Mouse (Mus musculus): ENCODE measurements around the gene Smim20. TPM values are rescaled to one million over a fixed set of nuclear protein-coding genes. Genes with fewer than 3 reads are reported as not detected.

Smim20 gene
- polyA plus RNA-seq (2015; fragmentation: Nextera tagmentation; extraction: Ambion mirVana): 59.9 and 65.8 TPM in 2 replicates

- H3K36me3 ChIP-seq: no peaks in the 10 kb centered on the region
- H3K4me3 ChIP-seq: peak within 1 kb of the TSS; percentile 50
- H3K27me3 ChIP-seq: no peaks in the 10 kb centered on the region
- peak within 1 kb of the TSS; percentile 63 for H3K4me2 ChIP-seq (replicated peaks)
- H3K27ac ChIP-seq (replicated peaks): no peak within 1 kb of the TSS
- H3K9ac ChIP-seq (replicated peaks): peak within 1 kb of the TSS; percentile 40
- H3K9me3 ChIP-seq: no peaks in the 10 kb centered on the region
- peak; percentile 90 for ATAC-seq (replicated peaks)
- WGBS: 13% methylated on average over 51 of the region's 53 CpGs
- H3K4me1 ChIP-seq: peaks cover 15% of the 10 kb centered on the region
These were observed at the start of gene Smim20 for GRCm38 (mm10) chr5:53266931-53267853. Smim20 (plus strand) TSS chr5:53267083.

- H3K9me3 ChIP-seq: no peaks in the 10 kb centered on the region
- H3K4me2 ChIP-seq (replicated peaks): no peak overlapping the region
- H3K27ac ChIP-seq (replicated peaks): no peak overlapping the region
- H3K4me3 ChIP-seq: no peak overlapping the region
- no peaks in the 10 kb centered on the region for H3K4me1 ChIP-seq
- WGBS: 93% methylated on average over 13 of the region's 13 CpGs
- H3K36me3 ChIP-seq: no peaks in the 10 kb centered on the region
- no peaks in the 10 kb centered on the region for H3K27me3 ChIP-seq
- no peak overlapping the region for H3K9ac ChIP-seq (replicated peaks)
- ATAC-seq (replicated peaks): no peak
These were observed 41.4 kb upstream of the Smim20 start for GRCm38 (mm10) chr5:53225434-53225833.

- 73% methylated on average over 4 of the region's 4 CpGs for whole genome bisulfite sequencing
- H3K9me3 ChIP-seq: no peaks in the 10 kb centered on the region
- ATAC-seq (replicated peaks): no peak
- H3K27ac ChIP-seq (replicated peaks): no peak overlapping the region
- no peaks in the 10 kb centered on the region for H3K36me3 ChIP-seq
- no peak overlapping the region for H3K4me3 ChIP-seq
- H3K4me2 ChIP-seq (replicated peaks): no peak overlapping the region
- H3K9ac ChIP-seq (replicated peaks): no peak overlapping the region
- no peaks in the 10 kb centered on the region for H3K4me1 ChIP-seq
- H3K27me3 ChIP-seq: no peaks in the 10 kb centered on the region
These were observed 36.3 kb upstream of the Smim20 start for GRCm38 (mm10) chr5:53230560-53230959.

- no peak overlapping the region for H3K9ac ChIP-seq (replicated peaks)
- H3K27me3 ChIP-seq: no peaks in the 10 kb centered on the region
- no peak for ATAC-seq (replicated peaks)
- no peaks in the 10 kb centered on the region for H3K4me1 ChIP-seq
- no peak overlapping the region for H3K4me3 ChIP-seq
- H3K27ac ChIP-seq (replicated peaks): no peak overlapping the region
- no peaks in the 10 kb centered on the region for H3K9me3 ChIP-seq
- 30% methylated on average over 4 of the region's 4 CpGs for WGBS
- H3K4me2 ChIP-seq (replicated peaks): no peak overlapping the region
- H3K36me3 ChIP-seq: no peaks in the 10 kb centered on the region
These were observed 31.3 kb upstream of the Smim20 start for GRCm38 (mm10) chr5:53235551-53235950.

- Histone ChIP-seq H3K4me3 (no peak overlapping the region), H3K4me2 (replicated peaks) (no peak overlapping the region), H3K27me3 (no peaks in the 10 kb centered on the region), H3K27ac (replicated peaks) (no peak overlapping the region), H3K9me3 (no peaks in the 10 kb centered on the region), H3K4me1 (no peaks in the 10 kb centered on the region), H3K36me3 (no peaks in the 10 kb centered on the region), H3K9ac (replicated peaks) (no peak overlapping the region)
- 58% methylated on average over 5 of the region's 5 CpGs for WGBS
- no peak for ATAC-seq (replicated peaks)
These were observed 30.7 kb upstream of the Smim20 start for GRCm38 (mm10) chr5:53236136-53236535.

GRCm38 (mm10) chr5:53236749-53237148, 30.1 kb upstream of the Smim20 start:
- no peaks in the 10 kb centered on the region for H3K9me3 ChIP-seq
- no peak overlapping the region for H3K4me3 ChIP-seq
- no peak overlapping the region for H3K27ac ChIP-seq (replicated peaks)
- ATAC-seq (replicated peaks): no peak
- H3K27me3 ChIP-seq: no peaks in the 10 kb centered on the region
- H3K4me1 ChIP-seq: no peaks in the 10 kb centered on the region
- no peak overlapping the region for H3K9ac ChIP-seq (replicated peaks)
- whole genome bisulfite sequencing: 85% methylated on average over 7 of the region's 8 CpGs
- no peaks in the 10 kb centered on the region for H3K36me3 ChIP-seq
- H3K4me2 ChIP-seq (replicated peaks): no peak overlapping the region

GRCm38 (mm10) chr5:53238761-53239160, 28.1 kb upstream of the Smim20 start:
- Histone ChIP-seq H3K36me3 (no peaks in the 10 kb centered on the region), H3K27ac (replicated peaks) (no peak overlapping the region), H3K4me1 (peaks cover 9% of the 10 kb centered on the region; the same call in 1 of the 2 replicates), H3K9ac (replicated peaks) (no peak overlapping the region), H3K4me2 (replicated peaks) (no peak overlapping the region), H3K9me3 (no peaks in the 10 kb centered on the region), H3K4me3 (no peak overlapping the region), H3K27me3 (no peaks in the 10 kb centered on the region)
- 80% methylated on average over 7 of the region's 7 CpGs for WGBS
- ATAC-seq (replicated peaks): no peak

- no peak overlapping the region for H3K27ac ChIP-seq (replicated peaks)
- no peaks in the 10 kb centered on the region for H3K9me3 ChIP-seq
- no peak overlapping the region for H3K9ac ChIP-seq (replicated peaks)
- no peak for ATAC-seq (replicated peaks)
- H3K4me2 ChIP-seq (replicated peaks): no peak overlapping the region
- WGBS: 94% methylated on average over 7 of the region's 7 CpGs
- H3K4me1 ChIP-seq: peaks cover 9% of the 10 kb centered on the region; the same call in 1 of the 2 replicates
- H3K27me3 ChIP-seq: no peaks in the 10 kb centered on the region
- H3K4me3 ChIP-seq: no peak overlapping the region
- no peaks in the 10 kb centered on the region for H3K36me3 ChIP-seq
These were observed 27.7 kb upstream of the Smim20 start for GRCm38 (mm10) chr5:53239189-53239588.

- H3K4me2 ChIP-seq (replicated peaks): no peak overlapping the region
- ATAC-seq (replicated peaks): no peak
- WGBS: 40% methylated on average over 11 of the region's 11 CpGs
These were observed 26.9 kb upstream of the Smim20 start for GRCm38 (mm10) chr5:53239831-53240440.

GRCm38 (mm10) chr5:53241109-53241508, 25.8 kb upstream of the Smim20 start:
- H3K4me3 ChIP-seq: no peak overlapping the region
- no peaks in the 10 kb centered on the region for H3K27me3 ChIP-seq
- WGBS: 57% methylated on average over 2 of the region's 2 CpGs
- H3K36me3 ChIP-seq: no peaks in the 10 kb centered on the region
- H3K4me1 ChIP-seq: peaks cover 9% of the 10 kb centered on the region; the same call in 1 of the 2 replicates
- H3K4me2 ChIP-seq (replicated peaks): no peak overlapping the region
- no peaks in the 10 kb centered on the region for H3K9me3 ChIP-seq
- no peak for ATAC-seq (replicated peaks)
- no peak overlapping the region for H3K27ac ChIP-seq (replicated peaks)
- H3K9ac ChIP-seq (replicated peaks): no peak overlapping the region

More at GRCm38 (mm10) chr5:53239831-53240440, 26.9 kb upstream of the Smim20 start:
- no peak overlapping the region for H3K27ac ChIP-seq (replicated peaks)
- no peak overlapping the region for H3K9ac ChIP-seq (replicated peaks)
- H3K27me3 ChIP-seq: no peaks in the 10 kb centered on the region
- H3K36me3 ChIP-seq: no peaks in the 10 kb centered on the region
- H3K4me3 ChIP-seq: no peak overlapping the region
- peaks cover 9% of the 10 kb centered on the region; the same call in 1 of the 2 replicates for H3K4me1 ChIP-seq
- no peaks in the 10 kb centered on the region for H3K9me3 ChIP-seq

GRCm38 (mm10) chr5:53241963-53242362, 24.9 kb upstream of the Smim20 start:
- H3K36me3 ChIP-seq: no peaks in the 10 kb centered on the region
- peak overlapping the region; percentile 61; the same call in 1 of the 2 replicates for H3K27ac ChIP-seq (replicated peaks)
- 78% methylated on average over 5 of the region's 5 CpGs for WGBS
- H3K4me3 ChIP-seq: no peak overlapping the region
- no peak overlapping the region for H3K9ac ChIP-seq (replicated peaks)
- H3K27me3 ChIP-seq: no peaks in the 10 kb centered on the region
- peaks cover 9% of the 10 kb centered on the region; the same call in 1 of the 2 replicates for H3K4me1 ChIP-seq
- no peaks in the 10 kb centered on the region for H3K9me3 ChIP-seq
- no peak overlapping the region for H3K4me2 ChIP-seq (replicated peaks)
- ATAC-seq (replicated peaks): no peak

- 67% methylated on average over 7 of the region's 7 CpGs for WGBS
These were observed 23.9 kb upstream of the Smim20 start for GRCm38 (mm10) chr5:53242865-53243499.

More at GRCm38 (mm10) chr5:53242865-53243499, 23.9 kb upstream of the Smim20 start:
- Histone ChIP-seq H3K27ac (replicated peaks) (peak overlapping the region; percentile 61), H3K9ac (replicated peaks) (no peak overlapping the region), H3K4me3 (no peak overlapping the region), H3K4me2 (replicated peaks) (no peak overlapping the region), H3K4me1 (peaks cover 13% of the 10 kb centered on the region; the same call in 1 of the 2 replicates), H3K27me3 (no peaks in the 10 kb centered on the region), H3K36me3 (no peaks in the 10 kb centered on the region), H3K9me3 (no peaks in the 10 kb centered on the region)
- peak; percentile 62 for ATAC-seq (replicated peaks)

Data from forebrain, embryonic 15.5 days (tissue).